Mouse (Mus musculus) kidney, adult 8-10 months (tissue): ENCODE measurements around the gene Kcnb1.

ENCODE experiments used
- DNase-seq, 2 experiments: peaks; one replicate each; pipeline ENCODE4 v3.0.0; 2022

Gene Kcnb1

GRCm38 (mm10) chr2:167203505-167204166 lies 13.7 kb upstream of the Kcnb1 start:
- DNase-seq = no peak

GRCm38 (mm10) chr2:167201463-167202291 lies 11.7 kb upstream of the Kcnb1 start:
- no peak for DNase-seq

GRCm38 (mm10) chr2:167198660-167199427 lies 8.9 kb upstream of the Kcnb1 start:
- DNase-seq = no peak

- DNase-seq = no peak
These were observed 3.4 kb upstream of the Kcnb1 start for GRCm38 (mm10) chr2:167193361-167193760.

- peak; percentile 13 to 30 for DNase-seq
These were observed 472 bp downstream of the Kcnb1 start for GRCm38 (mm10) chr2:167189291-167190075.

- DNase-seq = peak; percentile 52 to 71
These were observed 1.4 kb downstream of the Kcnb1 start for GRCm38 (mm10) chr2:167188315-167189207.

- no peak for DNase-seq
These were observed 2.8 kb downstream of the Kcnb1 start for GRCm38 (mm10) chr2:167187119-167187518.

GRCm38 (mm10) chr2:167186544-167186943 lies 3.4 kb downstream of the Kcnb1 start:
- DNase-seq = no peak

- no peak for DNase-seq
These were observed 4.0 kb downstream of the Kcnb1 start for GRCm38 (mm10) chr2:167186003-167186402.

- DNase-seq = no peak
These were observed 4.5 kb downstream of the Kcnb1 start for GRCm38 (mm10) chr2:167185432-167185831.

- DNase-seq = no peak
These were observed 8.1 kb downstream of the Kcnb1 start for GRCm38 (mm10) chr2:167181662-167182389.

GRCm38 (mm10) chr2:167181096-167181495 lies 8.9 kb downstream of the Kcnb1 start:
- DNase-seq = no peak

GRCm38 (mm10) chr2:167179301-167179700 lies 10.7 kb downstream of the Kcnb1 start:
- no peak for DNase-seq

- no peak for DNase-seq
These were observed 12.7 kb downstream of the Kcnb1 start for GRCm38 (mm10) chr2:167177231-167177641.

GRCm38 (mm10) chr2:167175284-167175683 lies 14.7 kb downstream of the Kcnb1 start:
- DNase-seq = no peak

- peak; percentile 14 to 36 for DNase-seq
These were observed 16.7 kb downstream of the Kcnb1 start for GRCm38 (mm10) chr2:167173051-167173875.

- DNase-seq = no peak
These were observed 22.3 kb downstream of the Kcnb1 start for GRCm38 (mm10) chr2:167167515-167168212.

GRCm38 (mm10) chr2:167163600-167163999 lies 26.4 kb downstream of the Kcnb1 start:
- DNase-seq = no peak

GRCm38 (mm10) chr2:167163134-167163533 lies 26.8 kb downstream of the Kcnb1 start:
- DNase-seq = no peak
